Mouse (Mus musculus) frontal cortex, postnatal 36 days (tissue): ENCODE measurements at regions not wholly inside any gene's neighbourhood (a gene's known extent, or its start where the extent isn't known, plus 50 kb on each side); places are given as distances from the start of the nearest gene placed in this dataset.
A peak's percentile ranks its signal among the peaks of the same experiment; 100 is the strongest.
"Not testable (repeated sequence)": the region's sequence is repeated elsewhere in the genome, so short reads cannot be mapped to it uniquely, and the experiment has no call there.

Experiments used
- DNase-seq, 2 experiments: peaks; one replicate each; pipeline ENCODE4 v3.0.0; 2022; ENCODE audit warnings: low spot score in 2 of 2

DNA sequence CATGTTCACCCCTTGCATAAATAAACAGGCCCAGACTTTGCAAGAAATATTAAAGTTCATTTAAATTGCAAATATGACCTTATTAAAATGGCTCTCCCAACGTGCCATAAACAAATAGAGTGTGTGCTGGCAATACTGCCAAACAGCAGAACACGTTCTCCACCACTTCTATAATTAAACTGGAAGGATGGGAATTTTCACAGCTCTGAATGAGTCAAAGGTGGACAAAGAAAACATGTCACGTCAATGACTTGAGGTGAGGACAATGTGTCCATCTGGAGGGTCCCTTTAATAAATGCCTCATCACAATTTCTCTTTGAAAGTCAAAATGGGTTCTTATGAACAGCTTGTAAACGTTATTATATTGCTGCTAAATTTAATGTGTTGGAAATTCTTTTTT is 114.8 kb downstream of the Galc start:
- no peak for DNase-seq

DNA sequence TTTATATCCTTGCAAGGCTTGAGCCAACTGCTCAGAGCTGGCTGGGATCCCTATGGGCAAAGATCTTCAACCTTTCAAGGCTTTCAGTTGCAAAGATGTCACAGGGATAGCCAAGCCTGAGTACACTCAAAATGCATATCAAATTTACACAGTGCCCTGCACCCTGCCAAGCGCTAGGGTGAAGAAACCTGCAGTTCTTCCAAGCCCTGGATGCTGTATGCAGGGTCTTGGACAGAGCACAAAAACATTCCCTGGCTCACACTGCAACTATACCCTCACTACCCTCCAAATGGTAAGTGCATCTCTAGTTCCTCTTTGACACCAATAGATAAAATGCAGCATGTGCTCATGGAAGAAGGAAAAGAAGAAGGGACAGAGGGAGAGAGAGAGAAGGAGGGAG is 116.1 kb downstream of the Galc start:
- no peak for DNase-seq

DNA sequence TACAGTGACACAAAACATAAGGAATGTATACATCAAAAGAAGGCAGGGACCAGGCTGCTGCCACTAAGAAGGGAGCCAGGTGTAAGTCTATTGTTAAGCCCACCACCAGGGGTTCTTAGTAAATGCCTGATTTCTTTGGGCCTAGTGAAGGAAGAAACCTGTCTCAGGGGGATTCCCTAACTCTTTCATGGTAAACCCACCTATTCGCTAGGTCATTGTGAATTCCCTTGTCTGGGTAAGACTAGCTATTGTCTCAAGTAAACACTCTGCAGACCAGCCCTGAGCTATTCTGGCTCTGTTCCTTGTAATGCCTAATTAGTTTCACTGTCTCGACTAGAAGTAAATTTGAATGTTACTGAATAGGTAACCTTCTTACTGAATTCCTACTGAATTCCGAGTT is 119.4 kb downstream of the Galc start:
- DNase-seq = not testable (repeated sequence)

DNA sequence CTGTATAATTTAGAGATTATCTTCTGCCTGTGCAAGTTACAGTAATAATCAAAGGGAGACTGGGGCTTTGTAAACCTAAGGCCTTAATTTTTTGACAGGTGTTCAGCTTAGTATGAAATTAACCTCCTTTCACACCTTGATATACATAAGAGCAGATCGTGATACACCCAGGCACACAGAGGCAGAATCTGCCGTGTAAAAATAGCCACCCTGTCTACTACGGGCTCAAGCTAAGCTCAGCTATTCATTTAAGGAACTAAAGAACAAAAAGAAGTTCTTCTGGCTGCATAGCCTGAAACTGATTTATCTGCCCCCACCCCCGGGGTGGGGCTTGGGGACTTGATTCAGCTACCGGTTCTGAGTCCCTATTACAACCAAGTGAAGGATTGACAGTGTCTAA is 128.0 kb downstream of the Galc start:
- DNase-seq = peak in 1 of 2 experiments; percentile 24

DNA sequence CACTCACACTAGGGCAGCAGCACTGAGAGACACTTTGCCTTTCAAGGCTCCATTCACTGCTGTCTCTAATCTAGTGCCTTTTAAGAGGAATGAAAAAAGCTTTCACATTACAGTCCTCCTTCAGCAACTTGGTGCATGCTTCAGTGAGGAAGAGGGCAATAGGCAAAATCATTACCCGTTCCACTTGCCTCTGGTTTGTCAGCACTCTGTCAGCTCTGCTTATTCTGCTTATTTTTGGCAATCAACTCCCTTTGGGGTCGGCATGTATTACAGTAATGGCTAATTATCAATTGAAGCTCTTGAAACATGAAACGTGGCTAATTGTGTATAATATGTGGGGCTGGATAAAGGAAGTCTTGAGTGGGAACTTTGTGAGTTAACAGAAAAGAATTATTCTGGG is 135.7 kb downstream of the Galc start:
- DNase-seq = no peak

GRCm38 (mm10) chr12:98108039-98108438 is 151.2 kb downstream of the Galc start:
- no peak for DNase-seq

DNA sequence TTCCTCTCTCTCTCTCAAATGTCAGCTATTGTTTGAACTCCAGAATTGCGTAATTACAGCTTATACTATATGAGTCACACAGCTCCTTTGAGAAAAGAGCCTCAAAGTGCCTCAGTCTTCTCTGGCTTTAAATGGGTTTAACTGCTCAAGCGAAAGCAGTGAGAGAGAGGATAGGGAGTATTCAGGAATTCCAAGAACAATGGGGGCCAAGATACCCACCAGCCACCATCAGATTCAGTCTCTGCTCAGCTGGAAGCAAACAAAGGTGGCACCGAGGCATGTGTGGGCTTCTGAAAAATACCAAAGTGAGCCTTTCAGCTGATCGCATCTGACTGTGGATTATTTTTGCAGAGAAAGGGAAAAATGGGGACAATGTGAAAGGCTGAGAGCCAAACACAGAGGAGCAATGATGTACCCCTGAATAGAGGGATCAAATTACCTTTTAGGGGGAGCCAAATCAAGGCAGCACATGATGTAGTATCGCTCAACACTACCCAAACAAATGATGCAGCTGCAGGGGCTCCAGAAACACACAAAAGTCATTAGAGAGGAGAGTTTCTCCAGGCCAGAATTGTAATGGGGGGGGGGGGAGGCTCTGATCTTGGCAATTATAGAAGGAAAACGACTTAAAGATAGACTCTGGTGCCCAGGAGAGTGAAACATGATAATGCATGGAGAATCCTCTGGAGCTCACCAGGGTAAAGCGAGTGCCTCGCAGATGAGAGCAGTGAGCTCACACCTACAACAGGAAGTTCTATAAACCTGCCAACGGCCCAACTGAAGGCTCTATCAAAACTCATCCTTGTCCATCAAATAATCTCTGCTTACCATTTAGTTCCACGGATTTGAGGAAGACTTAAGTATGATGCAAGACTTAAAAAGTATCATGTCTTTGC is 152.2 kb downstream of the Galc start:
- DNase-seq = peak; percentile 19 to 37

DNA sequence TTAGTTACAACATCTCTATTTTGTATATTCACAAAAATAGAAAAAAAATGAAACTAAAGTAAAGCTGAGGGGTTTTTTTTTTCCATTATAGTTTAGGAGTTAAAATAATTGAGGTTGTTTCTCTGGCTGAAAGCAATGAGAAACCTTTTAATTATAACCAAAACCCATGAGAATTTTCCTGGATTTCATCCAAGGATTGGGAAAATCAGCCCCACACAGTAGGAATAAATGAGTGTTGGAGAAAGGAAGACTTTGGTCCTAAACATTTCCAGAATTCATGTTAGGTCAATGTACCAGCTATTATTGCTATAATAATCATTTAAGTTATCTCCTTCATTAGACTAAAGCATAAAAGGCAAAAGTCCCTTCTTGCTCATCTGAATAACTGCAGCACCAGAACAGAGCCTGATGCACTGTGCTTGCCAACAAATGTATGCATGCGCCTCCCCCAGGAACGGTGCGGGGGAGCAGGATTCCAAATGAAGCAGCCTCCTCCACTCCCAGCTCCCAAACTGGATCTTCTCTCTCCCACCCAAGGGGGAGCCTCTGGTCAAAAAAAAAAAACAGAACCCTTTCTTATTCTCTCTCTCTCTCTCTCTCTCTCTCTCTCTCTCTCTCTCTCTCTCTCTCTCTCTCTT is 153.0 kb downstream of the Galc start:
- DNase-seq = peak; percentile 80 to 85

DNA sequence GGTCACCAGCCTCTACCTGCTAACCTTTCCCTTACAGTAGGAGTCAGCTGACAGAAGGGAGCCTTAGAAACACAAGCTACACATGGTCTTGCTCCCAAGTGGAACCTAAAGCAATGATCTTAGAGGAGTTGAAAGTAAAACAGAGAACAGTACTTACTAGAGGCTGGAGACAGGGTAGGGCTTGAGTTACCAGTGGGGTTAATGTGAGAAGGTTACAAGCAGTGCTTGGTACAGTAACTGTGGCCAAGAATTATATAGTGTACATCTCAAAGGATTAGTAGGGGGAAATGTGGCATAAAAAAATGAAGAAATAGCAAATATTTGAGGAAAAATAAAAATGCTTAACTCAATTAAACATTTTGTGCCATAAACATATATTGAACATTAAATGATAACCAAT is 153.5 kb downstream of the Galc start:
- DNase-seq = no peak

GRCm38 (mm10) chr12:98090171-98090570 is 169.1 kb downstream of the Galc start:
- no peak for DNase-seq

DNA sequence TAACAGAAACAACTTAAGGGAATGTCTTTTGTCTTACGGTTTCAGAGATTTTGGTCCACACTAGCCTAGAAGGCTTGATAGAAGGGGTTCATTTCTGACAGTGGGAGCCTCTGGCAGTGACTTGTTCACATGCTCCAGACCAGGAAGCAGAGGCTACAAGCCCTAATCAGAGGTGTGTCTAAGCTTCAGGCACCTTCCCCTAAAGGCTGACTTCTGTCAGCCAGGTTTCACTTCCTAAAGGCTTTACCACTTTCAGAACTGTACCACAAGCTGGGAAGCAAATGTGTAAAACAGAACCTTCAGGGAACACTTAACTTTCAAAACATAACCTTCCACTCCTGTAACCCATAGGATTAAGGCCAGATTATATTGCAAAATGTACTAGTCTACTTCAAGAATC is 180.9 kb downstream of the Galc start:
- no peak for DNase-seq

DNA sequence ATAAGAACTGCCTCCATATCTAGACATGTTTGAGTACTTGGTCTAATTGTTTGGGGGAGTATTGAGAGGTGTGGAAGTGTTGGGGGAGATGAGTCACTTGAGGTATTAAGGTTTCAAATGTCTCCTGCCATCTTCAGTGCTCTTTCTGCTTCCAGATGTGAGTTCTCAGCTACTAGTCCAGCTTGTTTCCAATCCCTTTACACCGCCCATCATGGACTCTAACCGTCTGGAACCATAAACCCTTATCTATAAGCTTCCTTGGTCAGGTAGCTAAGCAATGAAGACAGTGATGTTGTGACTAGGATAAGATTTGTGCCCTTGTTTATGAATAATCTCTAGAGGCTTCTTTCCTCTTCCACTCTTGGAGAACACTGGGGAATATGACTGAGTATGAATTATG is 183.7 kb downstream of the Galc start:
- no peak for DNase-seq

DNA sequence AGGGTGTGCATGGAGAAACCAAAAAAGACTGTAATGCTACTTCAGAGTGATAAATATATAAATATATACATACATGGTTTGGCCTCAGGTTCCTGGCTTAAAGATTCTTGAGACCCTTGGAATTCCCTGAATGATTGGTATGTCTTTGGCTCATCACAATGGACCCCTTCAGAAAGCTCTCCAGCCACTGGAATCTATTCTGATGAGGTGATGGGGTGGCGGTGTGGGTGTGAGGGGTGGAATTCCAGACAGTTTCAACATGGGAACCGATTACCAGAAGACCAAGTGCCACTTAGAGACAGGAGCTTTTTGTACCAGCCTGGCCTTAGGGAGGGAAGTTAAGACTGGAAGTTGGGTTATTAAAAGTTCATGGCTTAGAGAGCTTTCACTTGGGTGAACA is 190.1 kb downstream of the Galc start:
- no peak for DNase-seq

DNA sequence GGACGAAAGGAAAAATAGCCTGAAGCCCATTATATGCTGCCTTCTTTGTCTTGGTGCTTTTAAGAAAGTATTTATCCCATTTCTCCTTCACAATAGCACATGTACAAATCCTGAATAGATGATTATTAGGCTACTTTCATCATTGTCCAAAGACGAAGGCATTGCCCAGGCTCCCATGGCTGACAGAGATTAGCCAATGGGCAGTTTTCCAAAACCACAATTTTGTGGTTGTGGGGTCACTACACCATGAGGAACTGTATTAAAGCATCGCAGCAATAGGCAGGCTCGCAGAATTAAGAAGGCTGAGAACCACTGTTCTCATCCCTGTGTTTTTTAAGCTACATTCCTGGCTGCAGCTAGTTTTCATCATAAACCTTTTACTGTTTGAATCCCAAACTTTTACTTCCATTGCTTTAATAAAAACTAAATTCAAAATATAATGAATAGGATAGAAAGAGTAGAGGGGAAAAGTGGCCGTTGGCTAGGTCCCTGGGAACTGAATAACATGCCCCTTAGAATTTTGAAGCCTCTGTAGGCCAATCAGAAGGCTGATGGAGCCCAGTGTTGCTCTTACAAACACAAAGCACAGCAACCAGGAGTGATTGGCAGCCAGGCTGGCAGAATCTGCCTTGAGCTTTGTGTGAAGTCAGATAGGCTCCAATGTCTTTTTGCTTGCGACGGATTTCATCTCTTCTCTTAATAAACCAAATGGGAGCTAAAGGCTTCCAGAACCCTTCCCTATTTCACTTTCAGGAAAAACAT is 199.7 kb downstream of the Galc start:
- DNase-seq = no peak

GRCm38 (mm10) chr12:98058977-98059376 is 200.3 kb downstream of the Galc start:
- DNase-seq = no peak

- no peak for DNase-seq
Measured at GRCm38 (mm10) chr12:98050934-98051333, 208.3 kb downstream of the Galc start.

DNA sequence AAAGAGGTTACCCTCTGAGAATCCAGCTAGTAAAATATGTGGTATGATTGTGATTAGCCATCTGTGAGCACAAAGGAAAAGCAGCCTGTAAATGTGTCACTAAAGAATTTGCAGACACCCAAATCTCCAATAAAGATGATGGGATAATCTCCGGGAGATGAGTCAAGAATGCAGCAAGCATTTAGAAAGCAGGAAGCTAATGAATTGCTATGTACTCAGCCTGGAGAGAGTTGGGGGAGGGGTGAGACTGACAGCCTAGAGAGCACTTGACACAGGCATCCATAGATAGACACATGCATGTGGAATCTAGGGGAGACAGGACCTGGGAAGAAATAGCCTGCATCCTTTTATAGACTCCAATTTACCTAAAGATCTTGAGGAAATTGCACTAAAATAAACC is 208.8 kb downstream of the Galc start:
- DNase-seq = no peak

DNA sequence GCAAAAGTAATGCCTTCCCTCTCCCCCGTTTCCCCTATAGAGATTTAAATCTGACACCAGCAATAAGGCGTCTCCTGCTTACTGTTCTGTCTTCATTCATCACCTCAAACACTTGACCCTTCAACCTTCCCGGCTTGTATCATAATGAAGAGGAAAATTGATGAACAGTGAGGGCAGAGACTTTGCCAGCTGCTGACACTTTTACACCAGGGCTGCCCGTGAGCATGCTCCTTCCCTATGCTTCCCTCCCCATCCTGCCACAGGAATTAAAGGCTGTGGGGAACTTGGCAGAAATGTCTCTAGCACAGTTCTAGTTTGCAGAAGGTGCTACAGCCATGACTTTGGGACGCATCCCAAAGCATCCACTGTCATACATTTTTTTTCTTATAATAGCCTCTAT is 209.2 kb downstream of the Galc start:
- no peak for DNase-seq

DNA sequence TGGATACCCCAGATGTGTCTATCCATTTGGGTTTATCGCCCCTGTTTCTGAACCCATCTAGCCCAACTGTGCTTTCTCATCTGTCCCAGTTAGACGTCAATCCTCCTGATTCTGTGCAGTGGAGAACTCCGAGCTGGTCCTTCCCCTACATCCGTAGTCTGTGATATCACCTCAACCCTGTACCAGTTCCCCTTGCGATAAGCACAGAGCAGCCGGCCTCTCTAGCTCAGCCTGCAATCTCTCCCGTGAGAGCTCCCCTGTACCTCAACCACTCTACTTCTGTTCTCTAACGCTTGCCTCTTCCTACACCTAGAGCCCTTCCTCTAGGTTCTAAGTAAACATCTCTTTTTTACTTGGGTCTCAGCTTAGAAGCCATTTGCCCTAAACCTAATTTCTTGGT is 211.5 kb downstream of the Galc start:
- no peak for DNase-seq

- peak; percentile 32 to 76 for DNase-seq
Measured at GRCm38 (mm10) chr12:98046459-98047440, 212.5 kb downstream of the Galc start.

GRCm38 (mm10) chr12:98045784-98046458 is 213.3 kb downstream of the Galc start:
- DNase-seq = no peak
